Mouse (Mus musculus) kidney, adult 2 months (tissue): ENCODE results near the gene Taf3. TPM values are rescaled to one million over a fixed set of nuclear protein-coding genes. Genes with fewer than 3 reads are reported as not detected.

Source experiments
- DNase-seq: peaks from one replicate; pipeline ENCODE4 v3.0.0; 2021
- H3K27ac ChIP-seq: fragments of 200-500 bp; 2 replicates; pipeline ENCODE4 v1.5.1; 2012; ENCODE audit warnings: low read depth, low read length, control low read depth, inconsistent platforms; ENCODE audit not compliant: insufficient read depth
- H3K27me3 ChIP-seq: fragments of 200-500 bp; replicated peaks from 2 replicates; pipeline ENCODE4 v1.6.1; 2012; ENCODE audit warnings: mild to moderate bottlenecking, moderate library complexity, low read length, inconsistent platforms; ENCODE audit not compliant: control insufficient read depth, insufficient read depth
- H3K36me3 ChIP-seq: fragments of 200-500 bp; 2 replicates; pipeline ENCODE4 v1.6.1; 2012; ENCODE audit warnings: mild to moderate bottlenecking, moderate library complexity, low read length, inconsistent platforms; ENCODE audit not compliant: control insufficient read depth, insufficient read depth
- H3K4me1 ChIP-seq: fragments of 200-500 bp; 2 replicates; pipeline ENCODE4 v1.6.1; 2011; ENCODE audit warnings: low read length; ENCODE audit not compliant: control insufficient read depth, insufficient read depth
- H3K4me3 ChIP-seq: fragments of 200-500 bp; 2 replicates; pipeline ENCODE4 v1.5.1; 2011; ENCODE audit warnings: mild to moderate bottlenecking, low read depth, low read length, control low read depth; ENCODE audit not compliant: insufficient read depth
- CTCF ChIP-seq: fragments of 200-500 bp; conservative IDR thresholded peaks from 2 replicates; pipeline ENCODE4 v1.5.1; 2011; ENCODE audit warnings: low read depth, mild to moderate bottlenecking, control low read depth, low read length, moderate library complexity, mixed read lengths; ENCODE audit not compliant: insufficient read depth, insufficient read length
- POLR2A ChIP-seq: fragments of 200-500 bp; IDR thresholded peaks from one replicate; pipeline ENCODE4 v1.6.1; 2011; ENCODE audit warnings: low read depth, low read length, control low read depth
- WGBS: fragments of 180-500 bp; shearing (Covaris S2); methylation state at CpG from one replicate; pipeline ENCODE4 v1.1.7; 2018; 5-methylcytosine and 5-hydroxymethylcytosine counted together
- polyA plus RNA-seq: library from polyadenylated mRNA; depleted of rRNA; stranded (reverse); fragments of >200 nt; gene quantifications from 2 replicates; pipeline ENCODE4 v1.2.3, GENCODE M21; 2012

The Taf3 gene
- polyA plus RNA-seq, 1 experiment, result 6.5 TPM

DNA sequence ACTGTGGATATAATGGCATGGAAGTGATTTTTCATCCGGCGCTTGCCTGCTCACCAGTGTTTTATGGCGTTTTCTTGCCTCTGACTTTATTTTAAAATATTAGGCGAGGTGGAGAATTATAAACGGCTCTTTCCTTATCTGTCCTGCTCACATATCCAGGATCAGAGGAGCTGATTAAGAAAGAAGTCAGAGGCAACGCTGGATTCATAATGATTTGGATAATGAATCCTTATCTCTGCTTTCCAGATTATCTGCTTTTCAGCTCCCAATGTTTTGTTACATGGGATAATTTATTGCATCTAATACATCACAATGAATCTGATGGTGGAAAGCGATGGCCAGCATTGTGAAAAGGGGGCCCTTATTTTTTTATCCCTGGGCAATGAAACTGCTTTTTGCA, 155.9 kb downstream of the Taf3 start:
- H3K27ac ChIP-seq, result no peak overlapping the region
- peaks cover 3% of the 10 kb centered on the region for H3K27me3 ChIP-seq
- no peak overlapping the region for H3K4me3 ChIP-seq
- no peak for TF ChIP-seq POLR2A
- no peak for TF ChIP-seq CTCF
- H3K4me1 ChIP-seq, result no peaks in the 10 kb centered on the region
- 14% methylated on average over 7 of the region's 7 CpGs for WGBS
- no peak for DNase-seq
- H3K36me3 ChIP-seq, result no peaks in the 10 kb centered on the region

- no peak overlapping the region for H3K4me3 ChIP-seq
- H3K36me3 ChIP-seq, result no peaks in the 10 kb centered on the region
- H3K27ac ChIP-seq, result no peak overlapping the region
- WGBS, result 9% methylated on average over 5 of the region's 5 CpGs
- no peaks in the 10 kb centered on the region; the same call in none of the 2 replicates for H3K27me3 ChIP-seq
- TF ChIP-seq CTCF, result no peak
- no peak for TF ChIP-seq POLR2A
- H3K4me1 ChIP-seq, result no peaks in the 10 kb centered on the region
- no peak for DNase-seq
These were observed 157.5 kb downstream of the Taf3 start for GRCm38 (mm10) chr2:9890906-9891305.

DNA sequence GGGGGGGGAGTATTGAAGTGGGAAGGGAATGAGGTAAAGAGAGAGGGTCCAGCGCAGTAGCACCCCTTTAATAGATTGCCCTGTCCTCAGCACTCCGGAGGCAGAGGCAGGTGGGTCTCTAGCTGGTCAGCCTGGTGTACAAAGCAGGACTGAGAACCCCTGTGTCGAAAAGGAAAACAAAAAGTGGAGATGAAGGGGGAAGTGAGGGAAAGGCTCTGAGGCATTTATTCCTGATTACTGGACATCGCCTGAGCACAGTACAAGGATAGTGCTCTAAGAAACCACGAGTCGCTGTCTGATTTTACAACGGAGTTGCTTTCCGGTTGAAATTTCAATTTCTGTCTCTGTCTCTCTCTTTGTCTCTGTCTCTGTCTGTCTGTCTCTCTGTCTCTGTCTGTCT, 158.1 kb downstream of the Taf3 start:
- no peaks in the 10 kb centered on the region for H3K36me3 ChIP-seq
- TF ChIP-seq POLR2A (no peak), CTCF (no peak)
- 13% methylated on average over 8 of the region's 8 CpGs for WGBS
- H3K4me1 ChIP-seq, result no peaks in the 10 kb centered on the region
- H3K27ac ChIP-seq, result no peak overlapping the region
- no peak overlapping the region for H3K4me3 ChIP-seq
- no peaks in the 10 kb centered on the region; the same call in none of the 2 replicates for H3K27me3 ChIP-seq
- DNase-seq, result no peak

GRCm38 (mm10) chr2:9889651-9890183, 158.7 kb downstream of the Taf3 start, which contains the start of gene Gata3:
Gata3 (minus strand) TSS chr2:9890034.
- 3% methylated on average over 23 of the region's 23 CpGs for WGBS

GRCm38 (mm10) chr2:9888913-9889650, 159.3 kb downstream of the Taf3 start, which contains the start of gene 9230102O04Rik:
9230102O04Rik (minus strand) TSS chr2:9889540.
- DNase-seq, result peak; percentile 52
- H3K4me1 ChIP-seq, result no peaks in the 10 kb centered on the region
- H3K4me3 ChIP-seq, result peak within 1 kb of the TSS; percentile 39
- H3K36me3 ChIP-seq, result no peaks in the 10 kb centered on the region
- H3K27ac ChIP-seq, result peak within 1 kb of the TSS; percentile 68
- 4% methylated on average over 30 of the region's 30 CpGs for whole genome bisulfite sequencing
- TF ChIP-seq POLR2A, result no peak
- TF ChIP-seq CTCF, result peak; percentile 53
- no peaks in the 10 kb centered on the region; the same call in 1 of the 2 replicates for H3K27me3 ChIP-seq

More at GRCm38 (mm10) chr2:9889651-9890183, 158.7 kb downstream of the Taf3 start, which contains the start of gene Gata3:
- Histone ChIP-seq H3K27me3 (no peaks in the 10 kb centered on the region; the same call in none of the 2 replicates), H3K36me3 (no peaks in the 10 kb centered on the region), H3K4me1 (no peaks in the 10 kb centered on the region), H3K4me3 (peak within 1 kb of the TSS; percentile 39), H3K27ac (peak within 1 kb of the TSS; percentile 68)
- DNase-seq, result no peak
- TF ChIP-seq CTCF, result no peak
- TF ChIP-seq POLR2A, result no peak

DNA sequence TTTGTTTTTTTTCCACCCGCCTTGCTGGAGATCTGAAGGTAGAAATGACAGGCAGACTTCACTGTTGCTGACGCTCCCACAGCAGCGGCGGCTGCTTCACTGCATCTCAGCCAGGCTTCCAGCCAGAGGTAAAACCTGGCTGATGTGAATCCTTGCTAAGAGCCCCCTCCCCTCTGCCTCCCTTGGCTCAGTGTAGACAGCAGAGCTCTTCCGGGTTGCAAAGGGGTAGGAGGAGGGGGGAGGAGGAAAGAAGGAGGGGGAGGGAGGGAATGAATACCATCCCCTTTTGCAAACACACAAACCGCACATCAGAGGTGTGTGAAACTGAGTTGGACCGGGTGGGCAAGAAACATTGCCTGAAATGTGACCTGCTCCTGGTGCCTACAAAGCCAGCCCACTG, 160.8 kb downstream of the Taf3 start:
- no peaks in the 10 kb centered on the region for H3K4me1 ChIP-seq
- peak overlapping the region; percentile 35; the same call in 1 of the 2 replicates for H3K4me3 ChIP-seq

GRCm38 (mm10) chr2:9886921-9887610, 161.3 kb downstream of the Taf3 start:
- H3K27me3 ChIP-seq, result no peaks in the 10 kb centered on the region; the same call in none of the 2 replicates
- TF ChIP-seq POLR2A (no peak), CTCF (no peak)
- H3K27ac ChIP-seq, result peak overlapping the region; percentile 32
- 10% methylated on average over 7 of the region's 7 CpGs for WGBS
- no peaks in the 10 kb centered on the region for H3K4me1 ChIP-seq
- DNase-seq, result no peak
- H3K36me3 ChIP-seq, result no peaks in the 10 kb centered on the region
- peak overlapping the region; percentile 35 for H3K4me3 ChIP-seq

More for the DNA sequence above, 160.8 kb downstream of the Taf3 start:
- 6% methylated on average over 7 of the region's 7 CpGs for WGBS
- H3K27ac ChIP-seq, result peak overlapping the region; percentile 51
- TF ChIP-seq CTCF, result no peak
- TF ChIP-seq POLR2A, result no peak
- no peak for DNase-seq
- H3K36me3 ChIP-seq, result no peaks in the 10 kb centered on the region
- H3K27me3 ChIP-seq, result no peaks in the 10 kb centered on the region; the same call in 1 of the 2 replicates
